Mouse (Mus musculus): ENCODE measurements around the gene Ctnnd1. TPM values are rescaled to one million over a fixed set of nuclear protein-coding genes. Genes with fewer than 3 reads are reported as not detected.

The Ctnnd1 gene
- total RNA-seq, 2 experiments from 2014 or later: 65.1 to 70.2 TPM

DNA sequence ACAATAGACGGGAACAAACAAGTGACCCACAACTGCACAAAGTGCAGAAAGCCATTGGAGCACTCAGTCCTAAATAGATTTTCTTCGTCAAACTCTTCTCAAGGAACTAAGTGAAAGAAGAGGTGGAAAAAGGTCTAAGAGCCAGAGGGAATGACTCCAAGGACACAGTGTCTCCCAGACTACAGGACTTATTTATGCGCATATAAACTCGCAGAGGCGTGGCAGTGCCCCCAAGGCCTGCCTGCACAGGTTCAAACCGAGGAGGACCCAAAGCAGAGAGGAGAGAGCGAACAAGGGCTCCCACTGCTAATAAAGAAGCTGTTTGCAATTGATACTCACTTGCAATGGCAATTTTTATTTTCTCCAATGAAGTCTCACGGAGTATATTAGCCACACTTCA lies 64.9 kb downstream of the Ctnnd1 start:
- DNase-seq (ENCODE audit: extremely low spot score in 1 of 2, low spot score in 2 of 2): no peak
- intact Hi-C loops (cut with DNase I): no loop called here
- no peak overlapping the region for H3K27ac ChIP-seq
- no peak overlapping the region for H3K4me3 ChIP-seq
- TF ChIP-seq CTCF (IDR thresholded peaks at IDR 0.05): no peak

DNA sequence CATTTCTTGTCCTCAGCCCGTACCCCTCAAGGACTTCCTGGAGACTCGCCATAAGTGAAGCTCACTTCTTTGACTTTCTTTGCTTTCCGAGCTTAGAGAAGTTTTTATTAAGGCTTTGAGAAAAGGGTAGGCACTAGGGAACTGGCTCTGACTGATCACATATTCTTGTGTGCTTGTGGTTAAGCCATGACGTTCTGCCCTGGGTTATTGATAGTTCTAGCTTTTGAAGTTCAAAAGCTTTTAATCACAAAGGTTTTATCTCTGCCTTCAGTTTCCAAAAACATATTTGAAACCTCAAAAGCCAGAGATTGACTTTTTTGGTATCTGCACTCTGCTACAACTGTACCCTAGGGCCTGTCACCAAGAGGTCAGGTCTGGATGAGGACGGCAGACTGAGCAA lies 68.3 kb downstream of the Ctnnd1 start:
- no peak for DNase-seq (ENCODE audit: extremely low spot score in 1 of 2, low spot score in 2 of 2)
- TF ChIP-seq CTCF (IDR thresholded peaks at IDR 0.05): no peak
- Histone ChIP-seq H3K27ac (no peak overlapping the region), H3K4me3 (no peak overlapping the region)
- intact Hi-C loops (cut with DNase I): no loop called here

DNA sequence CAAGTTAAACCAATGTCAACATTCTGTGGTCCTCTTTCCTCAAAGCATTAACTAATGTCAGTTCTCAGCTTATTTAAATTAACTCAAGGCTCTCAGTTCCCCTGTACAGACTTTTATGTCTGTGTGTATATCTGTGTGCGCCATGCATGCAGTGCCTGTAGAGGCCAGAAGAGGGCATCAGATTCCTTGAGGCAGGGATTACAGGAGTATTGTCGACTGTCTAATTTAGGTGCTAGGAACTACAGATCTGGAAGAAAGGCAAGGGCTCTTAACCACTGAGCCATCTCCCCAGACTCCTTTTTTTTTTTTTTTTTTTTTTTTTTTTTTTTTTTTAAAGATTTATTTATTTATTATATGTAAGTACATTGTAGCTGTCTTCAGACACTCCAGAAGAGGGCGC lies 69.4 kb downstream of the Ctnnd1 start:
- TF ChIP-seq CTCF (IDR thresholded peaks at IDR 0.05): peak; percentile 46
- DNase-seq (ENCODE audit: extremely low spot score in 1 of 2, low spot score in 2 of 2): no peak
- no peak overlapping the region for H3K4me3 ChIP-seq
- intact Hi-C loops (cut with DNase I): no loop called here
- no peak overlapping the region for H3K27ac ChIP-seq

DNA sequence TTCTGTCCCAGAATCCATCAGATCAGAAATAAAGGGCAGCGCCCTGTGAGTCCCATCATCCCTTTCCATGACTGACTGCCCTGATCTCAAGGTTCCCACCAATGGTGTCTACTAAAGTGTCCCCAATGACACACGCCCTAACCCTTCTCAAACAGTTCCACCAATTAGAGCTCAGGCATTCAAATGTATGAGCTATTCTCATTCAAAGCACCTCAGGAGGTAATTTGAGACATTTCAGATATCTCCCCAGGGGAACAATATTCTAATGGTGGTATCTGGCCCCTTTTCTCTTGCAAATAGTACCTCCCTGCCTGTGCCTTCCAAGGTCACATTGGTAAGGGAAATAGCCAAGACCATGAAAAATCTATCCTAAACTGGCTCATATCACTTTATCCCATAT lies 71.3 kb downstream of the Ctnnd1 start:
- no peak overlapping the region for H3K4me3 ChIP-seq
- no peak for TF ChIP-seq CTCF (IDR thresholded peaks at IDR 0.05)
- intact Hi-C loops (cut with DNase I): no loop called here

DNA sequence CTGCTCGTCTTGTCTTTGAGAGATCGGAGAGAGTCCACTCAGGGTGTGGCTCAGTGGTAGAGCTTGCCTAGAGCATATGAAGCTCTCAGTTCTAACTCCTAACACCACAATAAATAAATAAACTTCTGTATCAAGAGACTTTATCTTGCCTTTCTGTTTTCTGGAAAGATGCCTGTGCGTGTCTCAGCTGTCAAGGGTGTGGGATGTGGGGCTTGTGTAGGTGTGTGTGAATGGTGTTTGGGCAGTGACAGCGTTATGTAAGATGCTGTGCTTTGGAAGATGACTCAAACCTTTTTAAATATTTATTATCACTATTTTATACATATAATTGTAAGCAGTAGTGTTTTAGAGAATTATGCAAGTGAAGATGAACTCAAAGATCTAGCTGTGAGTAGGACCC lies 76.4 kb downstream of the Ctnnd1 start:
- Histone ChIP-seq H3K4me3 (no peak overlapping the region), H3K27ac (peak overlapping the region; percentile 81)
- intact Hi-C loops (cut with DNase I): no loop called here
- DNase-seq (ENCODE audit: extremely low spot score in 1 of 2, low spot score in 2 of 2): peak; percentile 36 to 59
- TF ChIP-seq CTCF (IDR thresholded peaks at IDR 0.05): no peak

More for the DNA sequence above, 71.3 kb downstream of the Ctnnd1 start:
- DNase-seq (ENCODE audit: extremely low spot score in 1 of 2, low spot score in 2 of 2): no peak
- H3K27ac ChIP-seq: no peak overlapping the region

DNA sequence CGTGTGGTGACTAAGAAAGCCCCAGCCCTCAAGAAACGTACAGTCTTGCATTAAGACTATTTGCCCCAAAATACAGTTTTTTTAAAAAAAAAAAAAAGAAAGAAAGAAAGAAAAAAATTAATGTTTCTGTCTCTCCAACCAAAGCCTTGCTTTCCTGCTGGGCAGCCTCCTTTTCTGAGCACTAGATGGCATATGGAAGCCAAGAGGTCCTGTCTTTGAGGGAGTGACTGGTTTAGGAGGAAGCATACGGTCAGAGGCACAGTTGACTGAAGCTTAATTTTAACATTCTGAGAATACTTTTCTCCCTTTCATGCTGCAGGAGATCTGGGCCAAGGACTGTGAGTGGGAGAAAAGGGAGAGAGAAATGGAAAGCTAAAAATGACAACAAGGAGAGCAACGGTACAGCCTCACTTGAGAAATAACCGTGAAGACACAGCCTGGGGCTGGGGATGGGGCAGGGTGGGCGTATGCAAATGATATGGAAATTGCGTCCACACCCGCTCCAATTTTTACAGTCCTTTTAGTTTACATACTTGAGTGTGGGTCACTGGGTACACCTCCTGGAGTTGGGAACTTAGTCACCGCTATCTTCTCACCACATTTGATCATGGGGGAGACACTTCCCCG lies 93.6 kb downstream of the Ctnnd1 start:
- TF ChIP-seq CTCF (IDR thresholded peaks at IDR 0.05): peak; percentile 46
- Histone ChIP-seq H3K4me3 (no peak overlapping the region), H3K27ac (peak overlapping the region; percentile 81)
- intact Hi-C loops (cut with DNase I): loop anchor here (1.0 to 10.0 kb wide), 3 partner anchors 45 to 328 kb away; partner anchors contain the start of gene Rtn4rl2
- DNase-seq (ENCODE audit: extremely low spot score in 1 of 2, low spot score in 2 of 2): peak in 1 of 2 experiments; percentile 55

DNA sequence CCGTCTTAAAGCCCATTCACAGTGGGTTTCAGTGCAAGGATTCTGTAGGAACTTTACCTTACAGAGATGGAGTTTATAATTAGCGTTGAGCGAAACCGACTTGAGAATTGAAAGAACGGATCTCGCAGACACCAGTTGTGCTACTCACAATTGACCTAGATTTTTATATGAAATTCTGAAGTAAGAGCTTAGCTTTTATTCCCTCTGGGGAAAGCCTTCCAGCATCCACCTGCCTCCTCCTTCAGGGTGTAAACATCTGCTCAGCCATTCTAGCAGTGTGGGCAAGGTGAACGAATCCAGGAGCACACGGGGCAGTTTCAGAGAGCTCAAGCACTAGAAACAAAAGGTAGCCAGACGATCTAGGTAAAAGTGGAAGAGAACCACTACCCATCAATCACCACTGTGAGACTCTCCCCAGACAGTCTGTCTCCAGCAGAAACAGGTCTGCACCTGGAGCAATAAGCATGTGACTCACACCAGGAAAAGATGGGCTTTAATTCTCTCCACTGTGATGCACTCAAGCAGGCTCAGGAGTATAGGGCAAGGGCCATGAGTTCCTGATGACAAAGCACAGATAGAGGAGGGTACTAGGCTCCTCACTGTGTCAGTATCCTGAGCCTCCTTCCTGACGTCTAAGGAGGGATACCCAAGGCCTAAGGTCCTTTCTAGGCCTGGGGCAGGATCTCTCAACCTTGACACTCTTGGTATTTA lies 99.0 kb downstream of the Ctnnd1 start:
- no peak for DNase-seq (ENCODE audit: extremely low spot score in 1 of 2, low spot score in 2 of 2)
- intact Hi-C loops (cut with DNase I): loop anchor here (5.0 to 10.0 kb wide), 2 partner anchors 89 to 333 kb away; partner anchors contain the start of gene Rtn4rl2

More for the DNA sequence above, 99.0 kb downstream of the Ctnnd1 start:
- peak overlapping the region; percentile 72 for H3K27ac ChIP-seq
- TF ChIP-seq CTCF (IDR thresholded peaks at IDR 0.05): no peak
- no peak overlapping the region for H3K4me3 ChIP-seq

Other genes starting within 250 kb of the Ctnnd1 start
- 1 to 10 TPM; 5.6 to 5.9 TPM for gene Calcrl, start 225.4 kb downstream of the Ctnnd1 start, total RNA-seq (2021)
- 1 to 10 TPM; 3.8 to 4.4 TPM for gene Tfpi, start 174.0 kb downstream of the Ctnnd1 start, total RNA-seq (2021)
- gene Btbd18, start 8.3 kb upstream of the Ctnnd1 start, total RNA-seq (2021): not detected
- 10 to 100 TPM; 27.4 to 33.3 TPM for gene Selenoh, start 20.0 kb upstream of the Ctnnd1 start, total RNA-seq (2021)
- gene Gm28635, start 27.3 kb upstream of the Ctnnd1 start, total RNA-seq (2021): 1 to 10 TPM; 7.6 to 9.6 TPM
- gene Med19, start 27.6 kb upstream of the Ctnnd1 start, total RNA-seq (2021): 10 to 100 TPM; 30.7 to 30.9 TPM
- gene Tmx2, start 28.4 kb upstream of the Ctnnd1 start, total RNA-seq (2021): 100 to 1,000 TPM; 224 to 239 TPM
- 10 to 100 TPM; 48.8 to 49.9 TPM for gene Zdhhc5, start 64.4 kb upstream of the Ctnnd1 start, total RNA-seq (2021)
- 10 to 100 TPM in 1 of 2 experiments, 1 to 10 TPM in 1; 8.8 to 10.2 TPM for gene Clp1, start 76.6 kb upstream of the Ctnnd1 start, total RNA-seq (2021)
- gene Ypel4, start 83.3 kb upstream of the Ctnnd1 start, total RNA-seq (2021): 100 to 1,000 TPM; 101 to 102 TPM
- gene Gm19426, start 92.9 kb upstream of the Ctnnd1 start, total RNA-seq (2021): 1 to 10 TPM; 2.0 to 2.4 TPM
- 1 to 10 TPM; 5.3 to 8.4 TPM for gene Serping1, start 124.7 kb upstream of the Ctnnd1 start, total RNA-seq (2021)
- 1 to 10 TPM; 6.4 to 6.7 TPM for gene Ube2l6, start 148.1 kb upstream of the Ctnnd1 start, total RNA-seq (2021)
- gene Smtnl1, start 171.9 kb upstream of the Ctnnd1 start, total RNA-seq (2021): not detected
- gene Timm10, start 176.2 kb upstream of the Ctnnd1 start, total RNA-seq (2021): 10 to 100 TPM; 49.1 to 51.3 TPM
- under 1 TPM; 0.27 to 0.30 TPM for gene Slc43a1, start 188.1 kb upstream of the Ctnnd1 start, total RNA-seq (2021)
- 100 to 1,000 TPM in 1 of 2 experiments, 10 to 100 TPM in 1; 99.5 to 113 TPM for gene Rtn4rl2, start 235.9 kb upstream of the Ctnnd1 start, total RNA-seq (2021)

Data from left cerebral cortex, adult 2 months (tissue).